Mouse (Mus musculus): ENCODE data around the gene Mepce. TPM values are rescaled to one million over a fixed set of nuclear protein-coding genes. Genes with fewer than 3 reads are reported as not detected.

Mepce gene
- polyA plus RNA-seq, 1 experiment from 2014 or later = 9.1 TPM

DNA sequence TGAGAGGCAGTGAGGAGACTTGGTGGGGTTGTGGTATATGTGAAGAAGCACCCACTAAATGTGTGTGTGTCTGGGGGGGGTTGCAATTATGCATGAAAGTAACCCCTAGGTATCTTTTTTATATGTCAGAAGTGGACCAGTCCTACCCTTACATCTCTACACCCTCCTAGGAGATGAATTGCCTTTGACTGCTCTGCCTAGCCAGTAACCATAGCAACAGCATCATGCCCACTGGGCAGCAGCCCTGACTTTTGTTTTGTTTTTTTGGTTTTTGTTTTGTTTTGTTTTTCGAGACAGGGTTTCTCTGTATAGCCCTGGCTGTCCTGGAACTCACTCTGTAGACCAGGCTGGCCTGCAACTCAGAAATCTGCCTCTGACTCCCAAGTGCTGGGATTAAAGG lies 19.0 kb downstream of the Mepce start:
- Histone ChIP-seq H3K27ac (replicated peaks) (no peak overlapping the region), H3K9me3 (0 out of 2 replicates have a peak, but pooled peaks cover 2% of the 10 kb centered on the region), H3K4me3 (no peak overlapping the region), H3K27me3 (replicated peaks; ENCODE audit: low read depth, poor library complexity, severe bottlenecking) (no peaks in the 10 kb centered on the region), H3K4me1 (peaks cover 5% of the 10 kb centered on the region; the same call in 1 of the 2 replicates), H3K36me3 (replicated peaks) (no peaks in the 10 kb centered on the region)
- DNase-seq (ENCODE audit: low spot score) = no peak
- 66% methylated on average over 1 of the region's 1 CpGs for whole genome bisulfite sequencing

DNA sequence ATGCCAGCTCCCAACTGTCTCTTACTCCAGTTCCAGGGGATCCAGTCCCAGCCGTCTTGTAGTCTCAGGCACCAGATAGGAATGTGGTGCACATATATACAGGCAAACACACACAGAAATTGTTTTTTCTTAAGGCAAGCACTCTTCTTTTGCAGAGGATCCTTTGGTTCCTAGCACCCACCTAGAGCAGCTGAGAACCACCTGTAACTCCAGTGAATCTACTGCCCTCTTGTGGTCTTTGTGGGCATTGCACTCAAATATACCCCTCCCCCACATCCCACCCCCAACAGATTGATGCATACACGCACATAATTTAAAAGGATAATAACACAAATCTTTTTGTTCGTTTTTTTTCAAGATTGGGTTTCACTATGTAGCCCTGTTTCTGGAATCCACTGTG lies 21.2 kb downstream of the Mepce start:
- 60% methylated on average over 3 of the region's 3 CpGs for WGBS
- H3K27ac ChIP-seq (replicated peaks) = no peak overlapping the region
- H3K4me1 ChIP-seq = peaks cover 5% of the 10 kb centered on the region; the same call in 1 of the 2 replicates
- no peaks in the 10 kb centered on the region for H3K36me3 ChIP-seq (replicated peaks)
- DNase-seq (ENCODE audit: low spot score) = peak; percentile 40
- no peaks in the 10 kb centered on the region for H3K27me3 ChIP-seq (replicated peaks; ENCODE audit: low read depth, poor library complexity, severe bottlenecking)
- no peak overlapping the region for H3K4me3 ChIP-seq
- 0 out of 2 replicates have a peak, but pooled peaks cover 2% of the 10 kb centered on the region for H3K9me3 ChIP-seq

DNA sequence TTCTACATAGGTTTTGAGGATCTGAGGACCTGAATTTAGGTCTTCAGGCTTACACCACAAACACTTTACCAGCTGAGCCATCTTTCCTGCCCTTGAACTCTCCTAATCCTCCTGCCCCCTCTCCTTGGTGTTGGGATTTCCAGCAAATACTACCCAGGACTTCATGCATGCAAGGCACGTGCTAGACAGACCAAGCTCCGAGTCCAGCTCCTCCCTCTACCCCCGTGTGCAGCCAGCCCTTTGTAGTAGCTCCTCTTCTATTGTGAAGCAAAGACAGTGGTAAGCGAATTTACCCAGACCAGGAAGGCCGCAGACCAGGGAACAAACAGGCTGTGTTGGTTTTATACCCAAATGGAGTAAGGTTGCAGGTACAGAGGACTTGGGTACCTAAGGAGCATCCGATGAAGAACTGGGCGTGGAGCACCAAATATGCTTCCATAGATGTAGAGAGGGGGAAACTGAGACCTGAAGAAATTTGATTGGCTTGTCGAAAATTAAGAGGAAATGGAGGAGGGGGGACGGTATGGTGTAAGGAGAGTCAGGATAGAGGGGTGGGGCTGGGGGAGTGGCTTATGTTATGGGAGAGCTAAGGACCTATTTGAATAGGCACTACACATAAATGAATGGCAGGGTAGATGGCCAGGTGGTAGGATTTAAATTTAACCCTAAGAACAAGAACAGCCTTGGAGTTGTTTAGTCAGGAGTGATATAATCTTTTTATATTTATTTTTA lies 22.7 kb downstream of the Mepce start:
- H3K27me3 ChIP-seq (replicated peaks; ENCODE audit: low read depth, poor library complexity, severe bottlenecking) = no peaks in the 10 kb centered on the region

DNA sequence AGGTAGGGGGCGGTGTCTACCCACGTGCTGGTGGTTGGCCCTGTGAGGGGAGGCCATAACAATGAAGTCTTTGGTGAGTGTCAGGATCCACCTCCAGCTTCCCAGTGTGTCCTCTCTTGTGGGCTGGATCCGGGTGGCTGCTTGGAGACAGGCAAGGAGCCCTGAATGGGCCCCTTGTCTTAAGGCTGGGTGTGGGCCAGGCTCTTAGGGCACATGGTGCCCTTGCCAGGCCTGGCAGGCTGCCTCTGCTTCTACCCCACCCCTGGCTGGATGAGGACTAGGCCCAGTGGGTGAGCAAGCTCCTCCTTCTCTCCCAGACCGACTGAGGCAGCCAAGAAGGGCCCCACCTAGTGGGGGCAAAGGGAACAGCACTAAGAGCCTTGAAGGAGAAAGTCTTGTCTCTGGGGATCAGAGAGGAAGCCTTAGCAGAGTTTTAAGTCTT lies 27.5 kb downstream of the Mepce start:
- Histone ChIP-seq H3K27me3 (replicated peaks; ENCODE audit: low read depth, poor library complexity, severe bottlenecking) (no peaks in the 10 kb centered on the region), H3K36me3 (replicated peaks) (peaks cover 50% of the 10 kb centered on the region), H3K4me1 (peaks cover 19% of the 10 kb centered on the region), H3K4me3 (0 out of 2 replicates have a peak overlapping the region, but pooled peaks have one; percentile 25), H3K27ac (replicated peaks) (no peak overlapping the region; the same call in 1 of the 2 replicates), H3K9me3 (no peaks in the 10 kb centered on the region)
- 21% methylated on average over 4 of the region's 4 CpGs for whole genome bisulfite sequencing
- peak; percentile 79 for DNase-seq (ENCODE audit: low spot score)

More for the DNA sequence above, 22.7 kb downstream of the Mepce start:
- 0 out of 2 replicates have a peak, but pooled peaks cover 2% of the 10 kb centered on the region for H3K9me3 ChIP-seq
- peaks cover 7% of the 10 kb centered on the region for H3K4me1 ChIP-seq
- H3K36me3 ChIP-seq (replicated peaks) = peaks cover 4% of the 10 kb centered on the region
- no peak for DNase-seq (ENCODE audit: low spot score)
- WGBS = 60% methylated on average over 9 of the region's 9 CpGs
- no peak overlapping the region for H3K27ac ChIP-seq (replicated peaks)
- H3K4me3 ChIP-seq = no peak overlapping the region

DNA sequence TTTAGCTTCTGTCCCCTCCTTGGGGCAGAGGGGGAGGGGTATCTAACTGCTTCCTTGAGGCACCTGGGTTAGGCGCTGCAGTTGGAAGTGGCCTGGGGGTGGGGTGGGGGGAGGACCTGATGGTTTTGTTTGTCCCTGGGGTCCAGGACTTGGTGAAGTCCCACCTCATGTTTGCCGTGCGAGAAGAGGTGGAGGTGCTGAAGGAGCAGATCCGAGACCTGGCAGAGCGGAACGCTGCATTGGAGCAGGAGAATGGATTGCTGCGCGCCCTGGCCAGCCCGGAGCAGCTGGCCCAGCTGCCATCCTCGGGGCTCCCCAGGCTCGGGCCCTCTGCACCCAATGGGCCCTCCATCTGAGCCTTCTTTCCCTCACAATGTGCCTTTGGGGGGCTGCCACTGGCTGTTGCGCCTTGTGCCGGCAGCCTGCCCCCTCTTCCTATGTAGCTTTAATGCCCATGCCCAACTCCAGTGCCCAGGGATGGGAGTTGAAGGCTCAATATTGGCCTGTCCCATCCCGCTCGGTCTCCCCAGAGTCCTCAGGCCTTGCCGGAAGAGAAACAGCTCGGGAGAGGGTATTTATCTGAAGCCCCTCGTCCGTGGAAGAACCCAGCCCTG lies 28.4 kb downstream of the Mepce start:
- peaks cover 19% of the 10 kb centered on the region for H3K4me1 ChIP-seq
- no peaks in the 10 kb centered on the region for H3K9me3 ChIP-seq
- 91% methylated on average over 19 of the region's 19 CpGs for WGBS
- H3K4me3 ChIP-seq = no peak overlapping the region
- no peak overlapping the region for H3K27ac ChIP-seq (replicated peaks)
- H3K27me3 ChIP-seq (replicated peaks; ENCODE audit: low read depth, poor library complexity, severe bottlenecking) = no peaks in the 10 kb centered on the region
- no peak for DNase-seq (ENCODE audit: low spot score)
- H3K36me3 ChIP-seq (replicated peaks) = peaks cover 55% of the 10 kb centered on the region

DNA sequence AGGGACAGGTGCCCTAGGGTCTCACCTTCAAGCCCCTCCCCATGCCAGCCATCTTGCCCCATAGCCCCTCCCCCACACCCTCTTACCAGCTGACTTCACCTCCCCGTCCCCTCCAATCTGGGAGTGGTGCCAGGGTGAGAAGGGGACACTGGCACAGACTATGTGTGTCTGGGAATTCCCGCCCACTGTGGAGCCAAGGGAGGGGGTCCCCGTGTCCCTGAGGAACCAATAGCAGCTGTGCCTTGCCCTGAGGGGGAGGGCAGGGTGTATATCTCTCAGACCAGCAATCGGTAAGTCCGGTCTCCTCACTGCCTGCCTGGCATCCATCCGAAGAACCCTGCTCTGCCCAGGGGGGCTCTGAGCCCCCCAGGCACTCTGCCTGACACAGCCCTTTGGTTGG lies 29.6 kb downstream of the Mepce start:
- Histone ChIP-seq H3K27me3 (replicated peaks; ENCODE audit: low read depth, poor library complexity, severe bottlenecking) (no peaks in the 10 kb centered on the region), H3K36me3 (replicated peaks) (peaks cover 67% of the 10 kb centered on the region), H3K4me1 (peaks cover 19% of the 10 kb centered on the region), H3K9me3 (no peaks in the 10 kb centered on the region), H3K4me3 (no peak overlapping the region), H3K27ac (replicated peaks) (no peak overlapping the region; the same call in 1 of the 2 replicates)
- 85% methylated on average over 6 of the region's 6 CpGs for WGBS
- DNase-seq (ENCODE audit: low spot score) = no peak

DNA sequence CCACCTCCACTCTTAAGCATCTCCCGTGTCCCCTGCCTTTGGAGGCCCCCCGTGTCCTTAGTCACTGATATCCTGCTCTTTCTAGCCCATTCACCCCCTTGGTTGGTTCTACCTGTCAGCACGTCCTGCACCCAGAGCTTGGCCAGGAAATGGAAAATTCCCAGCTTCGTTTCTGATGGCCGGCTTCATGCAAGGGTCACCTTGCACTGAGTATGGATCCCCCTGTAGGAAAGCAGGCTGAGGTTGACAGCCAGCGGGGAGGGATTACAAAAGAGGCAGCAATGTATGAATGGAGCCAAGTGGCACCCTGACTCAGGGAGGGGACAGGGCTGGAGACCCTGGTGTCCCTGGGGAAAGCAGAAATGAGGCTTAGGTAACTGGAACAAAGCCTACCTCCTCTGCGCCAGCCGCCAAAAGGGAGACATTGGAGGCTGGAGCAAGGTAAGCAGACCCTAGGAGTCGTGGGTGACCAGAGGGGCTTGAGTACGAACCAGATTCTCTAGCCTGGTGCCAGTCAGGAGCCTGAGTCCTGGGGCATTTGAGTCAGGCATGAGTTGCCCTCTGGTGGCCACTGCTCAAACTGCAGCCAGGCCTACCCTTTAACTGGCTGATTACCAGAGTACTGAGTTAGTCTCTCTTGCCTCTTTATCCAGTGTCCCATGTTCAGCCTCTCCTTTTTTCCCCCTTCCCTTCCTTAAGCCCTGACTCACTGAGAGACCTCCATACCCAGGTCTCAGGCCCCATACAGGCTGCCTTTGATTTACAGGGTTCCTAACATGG lies 30.4 kb downstream of the Mepce start:
- Histone ChIP-seq H3K9me3 (no peaks in the 10 kb centered on the region), H3K27ac (replicated peaks) (no peak overlapping the region), H3K4me1 (peaks cover 19% of the 10 kb centered on the region), H3K36me3 (replicated peaks) (peaks cover 75% of the 10 kb centered on the region), H3K4me3 (no peak overlapping the region), H3K27me3 (replicated peaks; ENCODE audit: low read depth, poor library complexity, severe bottlenecking) (no peaks in the 10 kb centered on the region)
- peak; percentile 86 for DNase-seq (ENCODE audit: low spot score)
- 43% methylated on average over 10 of the region's 10 CpGs for WGBS

DNA sequence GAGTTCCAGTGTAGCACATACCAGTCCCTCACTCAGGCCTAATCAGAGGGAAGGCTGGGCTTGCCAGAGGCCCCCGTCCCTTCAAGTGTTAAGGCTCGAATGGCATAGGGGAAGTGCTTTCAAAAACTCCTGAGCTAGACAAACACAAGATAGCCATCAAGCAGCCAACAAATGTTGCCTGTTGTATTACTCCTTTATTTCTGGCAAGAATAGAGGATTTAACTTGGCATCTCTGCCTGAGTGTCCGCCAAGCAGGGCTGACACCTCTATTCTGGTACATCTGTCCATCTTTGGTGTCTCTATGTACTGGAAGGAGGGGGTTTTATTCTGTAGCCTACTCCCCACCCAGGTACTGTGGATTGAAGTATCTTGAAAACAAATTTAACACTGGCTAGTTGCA lies 31.3 kb downstream of the Mepce start:
- no peak for DNase-seq (ENCODE audit: low spot score)
- Histone ChIP-seq H3K27me3 (replicated peaks; ENCODE audit: low read depth, poor library complexity, severe bottlenecking) (no peaks in the 10 kb centered on the region), H3K4me3 (no peak overlapping the region), H3K27ac (replicated peaks) (no peak overlapping the region), H3K4me1 (peaks cover 19% of the 10 kb centered on the region), H3K36me3 (replicated peaks) (peaks cover 85% of the 10 kb centered on the region), H3K9me3 (no peaks in the 10 kb centered on the region)
- WGBS = 87% methylated on average over 3 of the region's 3 CpGs

DNA sequence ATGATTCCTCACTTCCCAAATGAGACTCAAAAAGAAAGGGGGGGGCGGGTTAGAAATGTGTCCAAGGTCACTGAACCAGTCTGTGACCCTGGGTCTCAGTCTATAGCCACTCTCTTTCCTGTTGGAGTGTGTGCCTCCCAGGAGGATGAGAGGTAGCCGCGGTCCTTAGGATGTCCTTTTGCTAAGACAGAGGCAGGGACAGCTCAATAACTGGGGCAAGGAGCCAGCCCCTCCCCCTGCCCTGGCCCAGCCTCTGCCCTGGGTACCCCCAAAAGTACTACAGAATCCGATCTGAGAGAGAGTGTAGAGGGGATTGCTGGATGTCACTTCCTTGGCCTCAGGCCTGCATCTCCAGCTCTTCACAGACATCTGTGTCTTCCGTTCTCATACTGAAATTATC lies 32.0 kb downstream of the Mepce start:
- no peak overlapping the region for H3K27ac ChIP-seq (replicated peaks)
- H3K27me3 ChIP-seq (replicated peaks; ENCODE audit: low read depth, poor library complexity, severe bottlenecking) = no peaks in the 10 kb centered on the region
- WGBS = 82% methylated on average over 5 of the region's 5 CpGs
- H3K4me1 ChIP-seq = peaks cover 19% of the 10 kb centered on the region
- no peak overlapping the region for H3K4me3 ChIP-seq
- no peaks in the 10 kb centered on the region for H3K9me3 ChIP-seq
- peaks cover 91% of the 10 kb centered on the region for H3K36me3 ChIP-seq (replicated peaks)
- DNase-seq (ENCODE audit: low spot score) = no peak

DNA sequence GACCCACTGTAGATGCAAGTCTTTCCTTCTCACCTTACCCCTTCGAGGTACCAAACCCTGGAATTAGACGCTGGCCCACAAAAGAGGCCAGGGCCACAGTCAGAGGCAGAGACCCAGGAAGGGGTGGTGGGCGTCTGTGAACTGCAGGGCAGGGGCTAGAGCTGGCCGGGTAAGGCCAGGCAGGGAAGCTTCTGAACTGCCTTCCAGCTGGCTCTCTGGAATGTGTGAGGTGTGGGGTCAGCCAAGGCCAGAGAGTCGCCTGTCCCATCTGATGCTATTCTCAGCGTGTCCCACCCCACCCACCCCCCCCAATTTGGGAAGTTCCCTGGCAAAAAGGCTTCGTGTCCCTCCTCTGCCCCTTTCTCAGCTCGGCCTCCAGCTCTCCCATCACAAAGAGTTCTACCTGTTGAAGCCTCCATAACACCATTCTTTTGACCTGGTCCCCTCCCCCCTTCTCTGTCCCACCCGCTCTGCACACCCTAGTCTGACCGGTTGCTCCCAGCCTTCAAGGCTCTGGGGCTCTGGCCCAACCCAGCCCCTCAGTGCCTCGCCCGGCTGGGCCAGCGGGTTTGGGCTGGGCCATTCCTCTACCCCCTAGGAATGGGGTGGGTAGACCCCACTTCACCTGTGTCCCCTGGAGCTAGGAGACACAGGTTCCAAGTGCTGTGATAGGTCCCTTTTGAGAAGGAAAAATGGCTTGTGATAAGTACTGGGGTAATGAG lies 34.2 kb downstream of the Mepce start:
- no peaks in the 10 kb centered on the region for H3K9me3 ChIP-seq
- no peak overlapping the region for H3K27ac ChIP-seq (replicated peaks)
- peaks cover 25% of the 10 kb centered on the region for H3K4me1 ChIP-seq
- no peaks in the 10 kb centered on the region for H3K27me3 ChIP-seq (replicated peaks; ENCODE audit: low read depth, poor library complexity, severe bottlenecking)
- WGBS = 83% methylated on average over 13 of the region's 13 CpGs
- H3K4me3 ChIP-seq = no peak overlapping the region
- DNase-seq (ENCODE audit: low spot score) = no peak
- H3K36me3 ChIP-seq (replicated peaks) = peaks cover 83% of the 10 kb centered on the region

DNA sequence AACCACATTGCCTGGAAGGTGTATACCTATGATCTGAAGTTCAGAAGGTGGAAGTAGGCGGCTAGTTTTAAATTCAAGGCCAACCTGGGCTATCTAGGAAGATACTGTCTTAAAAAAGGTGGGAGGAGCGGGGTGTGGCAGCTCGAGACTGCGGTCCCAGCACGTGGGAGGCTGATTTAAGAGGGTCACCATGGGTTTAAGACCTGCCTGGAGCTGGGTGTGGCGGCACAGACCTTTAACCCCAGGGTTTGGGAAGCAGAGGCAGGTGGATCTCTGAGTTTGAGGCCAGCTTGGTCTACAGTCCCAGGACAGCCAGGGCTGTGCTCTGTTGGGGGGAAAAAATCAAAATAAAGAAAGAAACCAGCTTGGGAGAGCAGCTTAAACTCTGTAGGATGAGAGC lies 35.5 kb downstream of the Mepce start:
- Histone ChIP-seq H3K36me3 (replicated peaks) (peaks cover 72% of the 10 kb centered on the region), H3K4me1 (peaks cover 35% of the 10 kb centered on the region), H3K27me3 (replicated peaks; ENCODE audit: low read depth, poor library complexity, severe bottlenecking) (no peaks in the 10 kb centered on the region), H3K9me3 (no peaks in the 10 kb centered on the region), H3K27ac (replicated peaks) (no peak overlapping the region), H3K4me3 (no peak overlapping the region)
- no peak for DNase-seq (ENCODE audit: low spot score)
- WGBS = 92% methylated on average over 6 of the region's 6 CpGs

Data from embryonic facial prominence, embryonic 10.5 days (tissue).